Mouse (Mus musculus): ENCODE data around the gene Gm27029. TPM values are rescaled to one million over a fixed set of nuclear protein-coding genes. Genes with fewer than 3 reads are reported as not detected.
"Not testable (repeated sequence)": the region's sequence is repeated elsewhere in the genome, so short reads cannot be mapped to it uniquely, and the experiment has no call there.

Gm27029 gene
- polyA plus RNA-seq, 1 experiment from 2014 or later = 16.0 TPM

DNA sequence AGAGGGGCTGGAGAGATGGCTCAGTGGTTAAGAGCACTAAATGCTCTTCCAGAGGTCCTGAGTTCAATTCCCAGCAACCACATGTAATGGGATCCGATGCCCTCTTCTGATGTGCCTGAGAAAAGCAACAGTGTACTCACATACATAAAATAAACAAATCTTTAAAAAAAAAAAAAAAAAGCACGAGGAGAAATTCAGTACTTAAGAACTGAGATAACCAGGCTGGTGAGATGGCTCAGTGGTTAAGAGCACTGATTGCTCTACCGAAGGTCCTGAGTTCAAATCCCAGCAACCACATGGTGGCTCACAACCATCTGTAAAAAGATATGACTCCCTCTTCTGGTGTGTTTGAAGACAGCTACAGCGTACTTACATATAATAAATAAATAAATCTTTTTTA lies 25.0 kb upstream of the Gm27029 start:
- H3K4me2 ChIP-seq (ENCODE audit: low read depth, low read length); ATAC-seq (ENCODE audit: low read depth); H3K4me3 ChIP-seq (ENCODE audit: low read depth, low read length); DNase-seq (ENCODE audit: low spot score); H3K4me1 ChIP-seq (ENCODE audit: control insufficient read depth, insufficient read depth, low read length); H3K9ac ChIP-seq (ENCODE audit: low read depth, low read length); H3K27ac ChIP-seq (replicated peaks; ENCODE audit: low read depth, low read length); H3K27me3 ChIP-seq (replicated peaks; ENCODE audit: control insufficient read depth, insufficient read depth, low read length); H3K9me3 ChIP-seq (ENCODE audit: control insufficient read depth, low read length): not testable (repeated sequence)
- 84% methylated on average over 4 of the region's 4 CpGs for WGBS
- H3K36me3 ChIP-seq (ENCODE audit: control insufficient read depth, insufficient read depth, low read length) = peaks cover 15% of the 10 kb centered on the region

DNA sequence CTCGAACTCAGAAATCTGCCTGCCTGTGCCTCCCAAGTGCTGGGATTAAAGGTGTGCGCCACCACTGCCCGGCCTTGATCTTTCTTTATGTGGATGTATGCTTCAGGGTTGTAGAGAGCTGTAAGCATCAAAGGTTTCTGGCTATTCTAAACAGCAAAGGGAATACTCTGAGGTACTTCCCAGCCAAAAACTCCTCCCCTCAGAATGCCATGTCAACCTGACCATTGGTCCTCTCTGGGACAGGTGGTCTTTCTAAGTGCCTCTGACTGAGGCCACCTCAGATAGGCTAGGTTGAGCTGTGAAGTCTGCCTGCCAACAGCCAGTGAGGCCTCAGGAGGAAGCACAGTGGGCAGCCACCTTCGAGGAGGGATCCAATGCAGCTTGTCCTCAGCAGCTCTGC lies 24.3 kb upstream of the Gm27029 start:
- peak overlapping the region; percentile 24 for H3K4me3 ChIP-seq (ENCODE audit: low read depth, low read length)
- H3K27me3 ChIP-seq (replicated peaks; ENCODE audit: control insufficient read depth, insufficient read depth, low read length) = no peaks in the 10 kb centered on the region
- peak overlapping the region; percentile 49 for H3K4me2 ChIP-seq (ENCODE audit: low read depth, low read length)
- H3K36me3 ChIP-seq (ENCODE audit: control insufficient read depth, insufficient read depth, low read length) = peaks cover 22% of the 10 kb centered on the region
- H3K4me1 ChIP-seq (ENCODE audit: control insufficient read depth, insufficient read depth, low read length) = peaks cover under 1% of the 10 kb centered on the region; the same call in 1 of the 2 replicates
- no peak overlapping the region for H3K27ac ChIP-seq (replicated peaks; ENCODE audit: low read depth, low read length)
- peak overlapping the region; percentile 48; the same call in 1 of the 2 replicates for H3K9ac ChIP-seq (ENCODE audit: low read depth, low read length)
- 80% methylated on average over 4 of the region's 4 CpGs for WGBS
- no peaks in the 10 kb centered on the region for H3K9me3 ChIP-seq (ENCODE audit: control insufficient read depth, low read length)
- ATAC-seq (ENCODE audit: low read depth) (no peak), DNase-seq (ENCODE audit: low spot score) (no peak)

DNA sequence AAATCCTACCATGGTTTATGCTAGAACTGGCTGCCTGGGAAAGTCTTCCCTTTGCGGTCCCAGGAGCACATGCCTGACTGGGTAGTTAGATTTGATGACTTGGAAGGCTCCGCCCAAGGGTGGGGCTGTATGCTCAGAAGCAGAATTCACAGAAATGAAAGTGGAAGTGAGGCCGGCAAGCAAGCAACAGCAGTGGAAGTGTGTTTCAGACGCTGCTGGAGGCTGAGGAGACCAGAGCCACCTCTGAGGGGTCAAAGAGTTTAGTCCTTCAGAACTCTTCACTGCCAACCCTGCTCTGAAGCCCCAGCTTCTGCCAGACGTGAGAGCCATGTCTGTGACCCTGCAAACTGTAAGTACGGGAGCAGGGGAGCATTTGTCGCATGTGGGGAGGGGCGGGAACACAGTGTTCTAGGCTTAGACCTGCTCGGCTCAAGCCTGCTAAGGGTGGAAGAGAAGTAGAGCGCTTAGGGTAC lies 23.7 kb upstream of the Gm27029 start, which contains the start of gene Ifi35:
Gene Ifi35 (plus strand): TSS at position 134 of the 473 bp plus-strand sequence.
- Histone ChIP-seq H3K4me1 (ENCODE audit: control insufficient read depth, insufficient read depth, low read length) (peaks cover 6% of the 10 kb centered on the region), H3K9ac (ENCODE audit: low read depth, low read length) (peak within 1 kb of the TSS; percentile 48), H3K4me3 (ENCODE audit: low read depth, low read length) (peak within 1 kb of the TSS; percentile 24), H3K27ac (replicated peaks; ENCODE audit: low read depth, low read length) (peak within 1 kb of the TSS; percentile 41), H3K36me3 (ENCODE audit: control insufficient read depth, insufficient read depth, low read length) (peaks cover 27% of the 10 kb centered on the region), H3K27me3 (replicated peaks; ENCODE audit: control insufficient read depth, insufficient read depth, low read length) (no peaks in the 10 kb centered on the region), H3K4me2 (ENCODE audit: low read depth, low read length) (peak within 1 kb of the TSS; percentile 49), H3K9me3 (ENCODE audit: control insufficient read depth, low read length) (no peaks in the 10 kb centered on the region)
- WGBS = 26% methylated on average over 10 of the region's 10 CpGs
- DNase-seq (ENCODE audit: low spot score) = peak; percentile 92
- ATAC-seq (ENCODE audit: low read depth) = peak; percentile 76

DNA sequence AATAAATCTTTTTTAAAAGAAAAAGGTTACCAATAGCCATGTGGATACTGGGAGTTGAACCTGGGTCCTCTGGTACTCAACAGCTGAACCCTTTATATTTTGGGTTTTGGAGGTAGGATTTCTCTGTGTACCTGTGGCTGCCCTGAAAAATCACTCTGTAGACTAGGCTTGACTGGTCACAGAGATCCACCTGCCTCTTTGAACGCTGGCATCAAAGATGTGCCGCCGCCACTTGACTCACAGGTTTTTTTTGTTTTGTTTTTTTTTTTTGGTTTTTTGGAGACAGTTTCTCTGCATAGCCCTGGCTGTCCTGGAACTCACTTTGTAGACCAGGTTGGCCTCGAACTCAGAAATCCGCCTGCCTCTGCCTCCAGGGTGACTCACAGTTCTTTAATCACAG lies 23.2 kb upstream of the Gm27029 start:
- H3K4me1 ChIP-seq (ENCODE audit: control insufficient read depth, insufficient read depth, low read length) = peaks cover 10% of the 10 kb centered on the region
- WGBS = 84% methylated on average over 5 of the region's 5 CpGs
- H3K9ac ChIP-seq (ENCODE audit: low read depth, low read length) = no peak overlapping the region; the same call in 1 of the 2 replicates
- no peak for ATAC-seq (ENCODE audit: low read depth)
- H3K4me3 ChIP-seq (ENCODE audit: low read depth, low read length) = peak overlapping the region; percentile 24; the same call in 1 of the 2 replicates
- peak overlapping the region; percentile 49; the same call in 1 of the 2 replicates for H3K4me2 ChIP-seq (ENCODE audit: low read depth, low read length)
- no peaks in the 10 kb centered on the region for H3K9me3 ChIP-seq (ENCODE audit: control insufficient read depth, low read length)
- no peak for DNase-seq (ENCODE audit: low spot score)
- H3K36me3 ChIP-seq (ENCODE audit: control insufficient read depth, insufficient read depth, low read length) = peaks cover 28% of the 10 kb centered on the region
- no peaks in the 10 kb centered on the region for H3K27me3 ChIP-seq (replicated peaks; ENCODE audit: control insufficient read depth, insufficient read depth, low read length)
- no peak overlapping the region for H3K27ac ChIP-seq (replicated peaks; ENCODE audit: low read depth, low read length)

DNA sequence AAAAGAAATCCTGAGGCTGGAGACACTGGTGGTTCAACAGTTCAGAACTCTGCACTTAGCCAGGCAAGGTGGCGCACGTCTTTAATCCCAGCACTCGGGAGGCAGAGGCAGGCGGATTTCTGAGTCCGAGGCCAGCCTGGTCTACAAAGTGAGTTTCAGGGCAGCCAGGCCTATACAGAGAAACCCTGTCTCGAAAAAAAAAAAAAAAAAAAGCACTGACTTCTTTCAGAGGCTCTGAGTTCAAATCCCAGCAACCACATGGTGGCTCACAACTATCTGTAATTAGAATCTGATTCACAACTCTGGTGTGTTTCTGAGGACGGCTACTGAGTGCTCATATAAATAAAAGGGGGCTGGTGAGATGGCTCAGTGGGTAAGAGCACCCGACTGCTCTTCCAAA lies 22.3 kb upstream of the Gm27029 start:
- not testable (repeated sequence) for H3K27ac ChIP-seq (replicated peaks; ENCODE audit: low read depth, low read length); H3K9me3 ChIP-seq (ENCODE audit: control insufficient read depth, low read length); H3K27me3 ChIP-seq (replicated peaks; ENCODE audit: control insufficient read depth, insufficient read depth, low read length); ATAC-seq (ENCODE audit: low read depth); H3K4me3 ChIP-seq (ENCODE audit: low read depth, low read length); DNase-seq (ENCODE audit: low spot score); H3K4me2 ChIP-seq (ENCODE audit: low read depth, low read length); H3K9ac ChIP-seq (ENCODE audit: low read depth, low read length)
- peaks cover 10% of the 10 kb centered on the region for H3K4me1 ChIP-seq (ENCODE audit: control insufficient read depth, insufficient read depth, low read length)
- 88% methylated on average over 8 of the region's 8 CpGs for WGBS
- H3K36me3 ChIP-seq (ENCODE audit: control insufficient read depth, insufficient read depth, low read length) = peaks cover 28% of the 10 kb centered on the region

DNA sequence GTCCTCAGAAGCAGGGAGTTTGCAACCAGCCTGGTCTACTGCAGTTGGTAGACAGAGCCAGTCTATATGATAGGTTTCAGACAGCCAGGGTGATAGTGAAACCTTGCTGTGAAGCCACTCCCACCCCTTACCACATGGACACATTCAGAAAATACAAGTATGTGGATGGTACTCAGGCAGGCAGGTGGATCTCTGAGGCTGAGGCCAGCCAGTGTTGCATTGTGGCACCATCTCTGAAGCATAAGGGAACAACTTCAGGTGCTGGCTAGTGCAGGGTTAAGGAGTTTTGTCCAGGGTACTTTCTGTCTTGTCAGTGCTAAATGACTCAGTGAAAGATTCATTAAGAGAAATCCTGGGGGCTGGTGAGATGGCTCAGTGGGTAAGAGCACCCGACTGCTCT lies 21.7 kb upstream of the Gm27029 start:
- no peaks in the 10 kb centered on the region for H3K27me3 ChIP-seq (replicated peaks; ENCODE audit: control insufficient read depth, insufficient read depth, low read length)
- no peak for DNase-seq (ENCODE audit: low spot score)
- no peaks in the 10 kb centered on the region for H3K9me3 ChIP-seq (ENCODE audit: control insufficient read depth, low read length)
- peaks cover 10% of the 10 kb centered on the region for H3K4me1 ChIP-seq (ENCODE audit: control insufficient read depth, insufficient read depth, low read length)
- no peak overlapping the region for H3K4me2 ChIP-seq (ENCODE audit: low read depth, low read length)
- no peak overlapping the region for H3K27ac ChIP-seq (replicated peaks; ENCODE audit: low read depth, low read length)
- no peak overlapping the region for H3K4me3 ChIP-seq (ENCODE audit: low read depth, low read length)
- ATAC-seq (ENCODE audit: low read depth) = no peak
- H3K36me3 ChIP-seq (ENCODE audit: control insufficient read depth, insufficient read depth, low read length) = peaks cover 28% of the 10 kb centered on the region
- WGBS = 92% methylated on average over 1 of the region's 1 CpGs
- H3K9ac ChIP-seq (ENCODE audit: low read depth, low read length) = no peak overlapping the region

DNA sequence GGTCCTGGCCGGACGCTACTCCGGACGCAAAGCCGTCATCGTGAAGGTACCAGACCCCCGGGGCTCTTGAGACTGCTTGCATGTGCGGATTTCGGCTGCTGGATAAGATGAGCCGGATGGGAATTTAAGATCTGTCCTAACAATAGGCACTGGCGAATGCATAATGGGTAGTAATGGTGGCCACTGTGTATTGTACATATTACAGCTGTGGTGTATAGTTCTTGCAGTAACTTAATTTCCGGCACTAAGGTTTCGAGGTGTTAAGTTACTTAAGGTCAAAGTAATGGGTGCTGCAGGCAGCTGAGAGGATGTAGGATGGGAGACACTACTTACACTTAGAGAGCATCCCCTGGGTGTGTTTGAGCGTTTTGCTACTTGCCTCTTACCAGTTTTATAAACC lies 18.2 kb upstream of the Gm27029 start:
- peak overlapping the region; percentile 98 for H3K9ac ChIP-seq (ENCODE audit: low read depth, low read length)
- no peak; the same call in 1 of the 2 replicates for ATAC-seq (ENCODE audit: low read depth)
- peak overlapping the region; percentile 80 for H3K4me2 ChIP-seq (ENCODE audit: low read depth, low read length)
- H3K9me3 ChIP-seq (ENCODE audit: control insufficient read depth, low read length) = no peaks in the 10 kb centered on the region
- H3K27ac ChIP-seq (replicated peaks; ENCODE audit: low read depth, low read length) = peak overlapping the region; percentile 94
- H3K4me1 ChIP-seq (ENCODE audit: control insufficient read depth, insufficient read depth, low read length) = peaks cover 10% of the 10 kb centered on the region
- no peaks in the 10 kb centered on the region for H3K27me3 ChIP-seq (replicated peaks; ENCODE audit: control insufficient read depth, insufficient read depth, low read length)
- WGBS = 2% methylated on average over 14 of the region's 14 CpGs
- H3K4me3 ChIP-seq (ENCODE audit: low read depth, low read length) = peak overlapping the region; percentile 83
- H3K36me3 ChIP-seq (ENCODE audit: control insufficient read depth, insufficient read depth, low read length) = peaks cover 28% of the 10 kb centered on the region
- no peak for DNase-seq (ENCODE audit: low spot score)

DNA sequence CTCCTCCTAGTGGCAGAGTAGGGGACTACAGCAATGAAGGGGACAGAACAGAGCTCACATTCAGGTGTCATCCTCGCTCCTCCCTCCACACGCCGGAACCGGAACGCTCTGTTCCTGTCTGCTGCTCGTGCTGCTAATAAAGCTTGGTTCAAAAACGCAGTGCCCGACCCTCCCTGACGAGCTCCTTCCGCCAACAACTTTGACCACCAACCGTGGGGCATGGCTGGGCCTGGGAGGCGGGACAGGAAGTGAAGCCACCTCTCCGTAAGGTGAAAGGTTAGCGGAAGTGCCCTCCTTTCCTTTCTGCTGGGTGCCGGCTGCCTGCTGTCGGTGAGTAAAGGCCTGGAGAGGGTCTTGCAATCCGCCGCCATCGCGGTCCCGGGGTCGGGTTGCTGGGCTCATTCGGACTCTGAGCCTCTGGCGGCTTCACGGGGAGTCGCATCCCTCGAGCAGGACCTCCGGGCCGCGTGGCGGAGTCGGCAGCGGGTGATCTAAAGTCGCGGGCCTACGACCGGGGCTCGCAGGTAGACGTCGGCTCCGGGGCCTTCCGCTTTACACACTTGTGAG lies 17.6 kb upstream of the Gm27029 start, which contains the start of gene Rpl27:
Gene Rpl27 (plus strand): TSS at position 172 of the 567 bp plus-strand sequence.
- peaks cover 28% of the 10 kb centered on the region for H3K36me3 ChIP-seq (ENCODE audit: control insufficient read depth, insufficient read depth, low read length)
- under 1% methylated on average over 41 of the region's 42 CpGs for WGBS

More for the DNA sequence above, 17.6 kb upstream of the Gm27029 start, which contains the start of gene Rpl27:
- Histone ChIP-seq H3K4me3 (ENCODE audit: low read depth, low read length) (peak within 1 kb of the TSS; percentile 83), H3K9ac (ENCODE audit: low read depth, low read length) (peak within 1 kb of the TSS; percentile 98), H3K9me3 (ENCODE audit: control insufficient read depth, low read length) (no peaks in the 10 kb centered on the region), H3K27me3 (replicated peaks; ENCODE audit: control insufficient read depth, insufficient read depth, low read length) (no peaks in the 10 kb centered on the region), H3K4me1 (ENCODE audit: control insufficient read depth, insufficient read depth, low read length) (peaks cover 10% of the 10 kb centered on the region), H3K4me2 (ENCODE audit: low read depth, low read length) (peak within 1 kb of the TSS; percentile 80), H3K27ac (replicated peaks; ENCODE audit: low read depth, low read length) (peak within 1 kb of the TSS; percentile 94)
- DNase-seq (ENCODE audit: low spot score) (peak; percentile 100), ATAC-seq (ENCODE audit: low read depth) (peak; percentile 99)
